ENCODE assay signal across 19 mouse cellular contexts in genomic region chr3:28722531-28722930, GRCm38 (mm10). TPM values are rescaled to one million over a fixed set of nuclear protein-coding genes. Genes with fewer than 3 reads are reported as not detected.
"Had no signal": no experiment of that assay in that cellular context is flagged by ENCODE, and none has a peak within 500 bp of the region (broad histone marks: within the 10 kb centered on the region; RNA-seq: fewer than 3 reads in every experiment).

No protein-coding gene starts in this region.

- H3K4me3 ChIP-seq: heart, adult 2 months; heart, embryonic 13.5 days; heart, embryonic 15.5 days; hindbrain, embryonic 13.5 days; hindbrain, embryonic 15.5 days; limb, embryonic 13.5 days; limb, embryonic 15.5 days had no signal

- DNase-seq: forebrain, postnatal 0 days; gastrocnemius, postnatal 14 days; gastrocnemius, postnatal 36 days; heart, adult 2 months; heart, postnatal 14 days; heart, postnatal 36 days; kidney, adult 11 months; layer of hippocampus, adult 9-11 months; layer of hippocampus, postnatal 36 days; left cerebral cortex, postnatal 4 days had no signal

- H3K36me3 ChIP-seq: heart, embryonic 13.5 days; heart, embryonic 15.5 days; hindbrain, embryonic 13.5 days; hindbrain, embryonic 15.5 days; limb, embryonic 13.5 days; limb, embryonic 15.5 days had no signal

- ATAC-seq: forebrain, postnatal 0 days had no signal

- H3K4me2 ChIP-seq: heart, embryonic 11.5 days; heart, embryonic 13.5 days; heart, embryonic 15.5 days; hindbrain, embryonic 13.5 days; hindbrain, embryonic 15.5 days; limb, embryonic 13.5 days; limb, embryonic 15.5 days had no signal

- H3K27ac ChIP-seq: heart, adult 2 months; heart, embryonic 13.5 days; heart, embryonic 15.5 days; hindbrain, embryonic 13.5 days; hindbrain, embryonic 15.5 days; hindbrain, postnatal 0 days; limb, embryonic 13.5 days; limb, embryonic 15.5 days had no signal

- H3K9me3 ChIP-seq: heart, embryonic 13.5 days; heart, embryonic 15.5 days; hindbrain, embryonic 13.5 days; hindbrain, embryonic 15.5 days; limb, embryonic 13.5 days; limb, embryonic 15.5 days had no signal

- H3K9ac ChIP-seq: forebrain, postnatal 0 days; heart, embryonic 13.5 days; heart, embryonic 15.5 days; hindbrain, embryonic 13.5 days; hindbrain, embryonic 15.5 days; limb, embryonic 13.5 days; limb, embryonic 15.5 days had no signal

- H3K27me3 ChIP-seq: heart, embryonic 13.5 days; heart, embryonic 15.5 days; hindbrain, embryonic 13.5 days; hindbrain, embryonic 15.5 days; limb, embryonic 13.5 days; limb, embryonic 15.5 days had no signal

- H3K4me1 ChIP-seq: hindbrain, embryonic 13.5 days; hindbrain, embryonic 15.5 days; limb, embryonic 13.5 days; limb, embryonic 15.5 days had no signal

RNA-seq across cellular contexts. Expression of gene Slc2a2, which starts 24.8 kb away (rescaled TPM):
- polyA plus RNA-seq: forebrain, postnatal 0 days; limb, embryonic 11.5 days had no signal
